Mouse (Mus musculus): ENCODE results near the gene Ptprd.
"Not testable (repeated sequence)": the region's sequence is repeated elsewhere in the genome, so short reads cannot be mapped to it uniquely, and the experiment has no call there.

Gene Ptprd

DNA sequence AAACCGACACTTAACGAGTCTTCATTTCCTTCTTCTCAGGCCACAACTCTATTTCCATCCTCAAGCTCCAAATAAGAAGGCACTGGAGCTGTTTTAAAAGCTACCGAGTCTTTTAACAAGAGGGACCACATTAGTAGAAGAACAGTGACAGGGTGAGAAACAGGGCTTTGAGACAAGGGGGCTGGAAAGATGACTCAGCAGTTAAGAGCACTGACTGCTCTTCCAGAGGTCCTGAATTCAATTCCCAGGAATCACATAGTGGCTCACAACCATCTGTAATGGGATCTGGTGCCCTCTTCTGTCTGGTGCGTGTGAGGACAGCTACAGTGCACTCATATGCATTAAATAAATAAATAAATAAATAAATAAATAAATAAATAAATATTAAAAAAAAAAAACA lies 2174.6 kb downstream of the Ptprd start:
- not testable (repeated sequence) for DNase-seq (ENCODE audit: low read depth, low spot score)

DNA sequence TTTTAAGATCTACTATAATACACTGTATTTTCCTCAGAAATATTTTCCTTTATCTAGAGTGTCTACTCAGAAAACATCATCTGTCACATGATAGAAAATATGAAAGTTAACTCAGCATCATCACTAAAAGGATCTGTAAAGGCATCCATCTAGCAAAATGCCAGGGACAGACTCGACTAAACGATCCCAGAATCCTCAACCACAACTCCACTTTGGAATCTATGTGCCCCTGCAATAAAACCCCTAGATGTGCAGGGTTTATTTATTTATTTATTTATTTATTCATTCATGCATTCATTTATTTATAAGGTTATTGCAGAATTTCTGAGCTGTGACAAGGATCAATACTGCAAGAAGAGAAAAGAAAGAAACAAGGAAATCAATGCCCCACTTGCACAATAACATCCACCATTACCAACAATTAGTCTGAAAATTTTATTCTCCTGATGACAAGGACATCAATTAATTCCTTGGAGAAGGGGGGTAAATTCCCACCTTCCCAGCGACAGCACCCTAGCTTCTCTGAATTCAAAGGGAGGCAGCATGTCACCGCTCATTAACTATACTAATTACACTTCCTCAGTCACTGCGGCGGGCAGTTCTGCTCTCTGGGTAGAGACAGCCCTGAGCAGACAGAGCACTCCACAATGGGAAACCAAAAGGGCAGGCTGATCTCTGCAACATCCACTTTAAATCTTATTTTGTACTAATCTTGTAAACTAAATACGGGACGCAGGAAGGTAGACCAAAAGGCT lies 2186.0 kb downstream of the Ptprd start:
- DNase-seq (ENCODE audit: low read depth, low spot score): no peak

DNA sequence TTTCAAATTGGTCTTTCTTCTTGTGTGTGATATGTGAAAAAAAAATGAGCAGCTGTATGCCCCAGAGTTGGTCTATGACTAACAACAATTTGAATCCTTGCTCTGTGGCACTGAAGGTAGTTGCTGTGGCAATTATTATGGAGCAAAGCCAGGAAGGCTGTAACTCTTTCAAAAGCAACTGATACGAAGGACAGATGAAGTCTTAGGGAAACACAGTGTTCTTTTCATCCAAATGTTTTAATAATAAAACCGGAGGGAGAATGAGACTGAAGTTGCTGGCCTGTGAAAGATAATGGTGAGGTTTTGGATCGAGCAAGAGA lies 2187.3 kb downstream of the Ptprd start:
- no peak for DNase-seq (ENCODE audit: low read depth, low spot score)

DNA sequence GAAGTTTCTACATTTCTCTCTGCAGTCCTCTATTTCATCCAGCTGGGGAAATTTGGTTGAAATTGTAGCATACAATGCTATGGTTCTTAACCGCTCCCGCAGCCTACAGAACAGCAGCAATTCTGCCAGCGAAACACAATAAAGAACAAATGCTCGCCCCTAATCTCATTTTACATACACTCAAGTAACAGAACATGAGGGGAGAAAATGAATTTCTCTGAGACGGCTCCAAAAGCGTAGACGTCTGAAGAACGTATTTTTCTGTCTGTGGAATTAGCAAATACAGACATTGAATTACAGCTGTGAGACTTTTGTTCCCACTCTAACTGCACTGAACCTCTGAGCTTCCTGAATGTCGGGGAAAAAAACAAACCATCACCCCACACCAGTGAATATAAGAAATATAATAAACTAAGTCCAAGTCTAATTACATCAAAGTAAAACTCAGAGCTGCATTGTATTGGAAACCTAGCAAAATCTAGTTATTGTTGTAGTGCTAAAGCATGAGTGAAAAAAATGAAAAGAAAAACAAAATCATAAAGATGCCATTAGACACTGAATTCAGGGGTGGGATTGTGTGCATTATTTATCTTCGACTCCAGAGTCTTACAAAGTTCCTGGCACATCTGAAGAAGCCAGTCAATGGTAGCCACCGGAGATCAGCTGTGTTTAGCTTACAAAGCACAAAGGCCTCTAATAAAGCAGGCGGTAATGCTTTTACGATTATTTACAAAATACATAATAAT lies 2187.8 kb downstream of the Ptprd start:
- no peak for DNase-seq (ENCODE audit: low read depth, low spot score)

- DNase-seq (ENCODE audit: low read depth, low spot score): no peak
Measured at GRCm38 (mm10) chr4:76021670-76022069, 2190.1 kb downstream of the Ptprd start.

- DNase-seq (ENCODE audit: low read depth, low spot score): no peak
Measured at GRCm38 (mm10) chr4:76015026-76015425, 2196.7 kb downstream of the Ptprd start.

DNA sequence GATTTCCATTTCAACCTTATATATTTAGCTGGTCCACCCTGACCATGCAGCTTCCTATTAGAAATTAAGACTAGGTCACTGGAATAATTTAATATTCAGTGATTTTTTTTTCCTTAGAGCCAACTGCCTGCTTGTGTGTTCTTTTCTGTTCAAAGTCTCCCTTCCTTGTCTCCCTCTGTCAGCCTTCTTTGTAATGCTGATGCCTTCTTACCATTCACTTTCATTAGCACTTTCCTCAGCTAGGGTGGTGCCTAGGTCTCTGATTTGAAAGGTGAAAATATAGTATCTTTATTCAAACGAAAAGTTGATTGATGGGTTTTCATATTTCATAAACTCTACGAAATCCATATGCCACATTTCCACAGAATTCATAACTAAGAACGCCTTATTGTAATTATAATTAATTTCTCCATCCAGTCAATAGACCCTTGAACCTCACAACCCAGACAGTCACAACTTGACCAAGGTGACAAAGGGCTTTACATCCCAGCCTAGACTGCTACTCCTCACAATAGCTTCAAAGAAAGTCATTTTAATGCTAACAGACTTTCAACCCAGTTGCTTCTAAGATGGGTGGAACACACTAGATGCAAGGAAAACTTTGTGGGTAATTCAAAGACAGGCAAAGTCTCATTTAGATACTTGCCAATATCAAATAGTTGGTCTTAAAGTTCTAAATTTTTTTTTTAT lies 2197.5 kb downstream of the Ptprd start:
- DNase-seq (ENCODE audit: low read depth, low spot score): no peak

DNA sequence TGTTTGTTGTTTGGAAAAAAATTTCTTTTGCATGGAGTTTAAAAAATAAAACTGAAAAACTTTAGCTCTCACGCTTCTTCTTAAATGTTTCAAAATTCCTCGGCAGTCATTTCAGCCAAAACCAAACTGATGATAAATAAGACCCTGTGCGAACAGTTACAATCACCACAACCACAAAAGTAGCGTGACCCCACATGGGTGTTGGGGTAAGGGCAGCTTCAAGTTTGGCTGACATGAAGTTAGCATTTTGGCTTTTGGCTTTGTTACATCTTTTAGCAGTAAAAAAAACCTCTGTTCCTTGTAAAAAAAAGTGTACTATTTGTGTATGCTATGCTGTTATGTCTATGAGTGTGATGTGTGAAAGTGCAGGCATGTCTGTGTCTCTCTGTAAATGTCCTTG lies 2203.2 kb downstream of the Ptprd start:
- DNase-seq (ENCODE audit: low read depth, low spot score): no peak

- no peak for DNase-seq (ENCODE audit: low read depth, low spot score)
Measured at GRCm38 (mm10) chr4:76007219-76007618, 2204.5 kb downstream of the Ptprd start.

DNA sequence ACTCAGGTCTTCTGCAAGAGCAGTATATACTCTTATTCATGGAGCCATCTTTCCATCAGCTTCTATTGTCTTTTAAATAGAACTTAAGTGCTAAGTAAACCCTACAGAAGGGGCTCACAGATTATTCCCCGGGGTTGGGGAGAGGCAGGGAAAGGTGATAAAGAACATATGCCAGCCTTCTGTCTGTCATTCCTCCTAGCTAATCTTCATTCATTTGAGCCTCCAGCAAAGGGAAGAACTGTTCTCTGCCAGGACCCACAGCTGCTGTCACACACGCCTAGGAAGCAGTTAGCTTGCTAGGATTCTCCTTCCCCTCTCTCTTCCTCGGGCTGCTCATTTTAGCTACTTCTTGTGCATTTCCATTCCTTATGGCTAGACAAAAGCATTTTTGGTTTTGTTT lies 2205.0 kb downstream of the Ptprd start:
- no peak for DNase-seq (ENCODE audit: low read depth, low spot score)

- no peak for DNase-seq (ENCODE audit: low read depth, low spot score)
Measured at GRCm38 (mm10) chr4:76004161-76004560, 2207.6 kb downstream of the Ptprd start.

- no peak for DNase-seq (ENCODE audit: low read depth, low spot score)
Measured at GRCm38 (mm10) chr4:76000258-76000657, 2211.5 kb downstream of the Ptprd start.

DNA sequence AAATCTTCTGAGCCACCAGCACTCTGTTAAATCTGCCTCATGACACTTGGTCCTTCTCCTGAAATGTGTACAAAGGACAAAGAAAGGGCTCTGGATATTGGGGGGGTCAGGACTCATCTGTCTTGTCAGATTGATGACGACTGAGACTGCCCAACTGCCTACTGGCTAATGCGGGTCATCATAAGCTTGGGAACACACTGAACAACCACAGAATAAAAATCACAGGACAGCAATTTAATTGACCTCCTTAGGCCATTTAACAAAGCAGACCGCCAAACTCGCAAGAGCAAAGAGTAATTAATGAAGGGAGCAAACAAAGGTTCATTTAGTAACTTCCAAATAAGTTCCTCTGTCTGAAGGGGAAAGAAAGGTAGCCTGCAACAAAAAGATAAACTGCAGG lies 2215.9 kb downstream of the Ptprd start:
- no peak for DNase-seq (ENCODE audit: low read depth, low spot score)

- DNase-seq (ENCODE audit: low read depth, low spot score): no peak
Measured at GRCm38 (mm10) chr4:75994576-75994975, 2217.2 kb downstream of the Ptprd start.

GRCm38 (mm10) chr4:75993092-75993491 lies 2218.7 kb downstream of the Ptprd start:
- DNase-seq (ENCODE audit: low read depth, low spot score): no peak

DNA sequence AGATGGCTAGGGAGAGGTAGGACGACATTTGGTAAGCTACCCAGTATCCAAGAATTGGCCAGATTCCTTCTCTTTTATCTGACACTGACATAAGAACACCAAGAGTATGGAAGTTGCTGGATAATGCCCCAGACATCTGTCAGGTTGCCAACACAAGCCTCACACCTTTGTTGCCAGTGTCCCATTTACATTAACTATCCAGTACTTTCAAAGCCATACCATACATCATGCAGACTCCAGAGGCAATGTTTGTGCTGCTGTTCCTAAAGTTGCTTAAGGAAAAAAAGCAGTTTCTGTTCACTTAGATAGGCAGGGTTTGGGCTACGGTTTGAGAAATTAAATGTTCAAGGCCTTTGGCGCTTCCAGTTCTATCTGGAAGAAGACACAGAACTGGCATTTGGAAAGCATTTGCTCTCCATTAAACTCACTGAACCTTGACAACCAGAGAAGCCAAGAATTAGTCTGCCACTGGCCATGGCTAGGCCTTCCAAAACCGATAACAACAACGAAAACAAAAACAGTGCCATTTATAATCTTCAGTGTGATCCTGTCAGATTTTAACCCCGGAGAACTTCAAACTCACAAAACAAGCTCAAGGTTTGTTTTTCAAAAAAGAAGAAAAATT lies 2220.0 kb downstream of the Ptprd start:
- DNase-seq (ENCODE audit: low read depth, low spot score): no peak

- DNase-seq (ENCODE audit: low read depth, low spot score): no peak
Measured at GRCm38 (mm10) chr4:75974728-75975127, 2237.0 kb downstream of the Ptprd start.

DNA sequence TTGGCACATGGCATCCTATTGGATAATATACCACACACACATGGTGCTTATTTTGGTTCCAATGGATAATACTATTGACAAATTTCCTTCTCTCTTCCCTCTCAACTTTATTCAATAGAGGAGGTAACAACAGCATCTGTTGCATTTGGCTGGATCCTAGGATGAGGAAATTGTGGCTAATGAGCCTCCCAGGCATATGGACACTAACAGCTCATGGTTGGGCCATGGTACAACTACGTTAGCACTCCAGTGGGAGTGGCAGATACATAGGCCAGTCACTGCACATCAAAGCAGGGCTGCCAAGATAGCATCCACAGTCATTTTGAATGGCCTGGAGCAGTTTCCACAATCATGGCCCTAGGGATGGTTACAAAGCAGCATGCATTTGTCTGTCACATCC lies 2238.4 kb downstream of the Ptprd start:
- DNase-seq (ENCODE audit: low read depth, low spot score): no peak

- DNase-seq (ENCODE audit: low read depth, low spot score): no peak
Measured at GRCm38 (mm10) chr4:75969961-75970360, 2241.8 kb downstream of the Ptprd start.

DNA sequence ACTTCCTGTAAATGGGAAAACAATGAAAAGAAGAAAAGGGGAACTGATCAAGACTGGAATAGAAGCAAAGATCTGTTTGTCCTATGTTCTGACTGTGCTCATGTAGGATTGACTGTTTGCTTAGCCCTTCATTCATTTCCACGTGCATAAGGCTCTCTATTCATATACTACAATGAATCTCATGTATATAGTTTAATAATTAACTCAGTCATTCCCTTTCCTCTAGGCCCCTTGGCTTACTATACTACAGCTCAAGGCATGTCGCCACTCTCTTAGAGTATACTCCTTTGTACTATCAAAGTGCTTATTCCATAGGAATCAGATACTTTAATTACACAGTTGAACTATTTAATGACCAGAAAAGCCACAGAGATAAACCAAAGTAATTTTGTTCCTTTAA lies 2243.1 kb downstream of the Ptprd start:
- DNase-seq (ENCODE audit: low read depth, low spot score): no peak

DNA sequence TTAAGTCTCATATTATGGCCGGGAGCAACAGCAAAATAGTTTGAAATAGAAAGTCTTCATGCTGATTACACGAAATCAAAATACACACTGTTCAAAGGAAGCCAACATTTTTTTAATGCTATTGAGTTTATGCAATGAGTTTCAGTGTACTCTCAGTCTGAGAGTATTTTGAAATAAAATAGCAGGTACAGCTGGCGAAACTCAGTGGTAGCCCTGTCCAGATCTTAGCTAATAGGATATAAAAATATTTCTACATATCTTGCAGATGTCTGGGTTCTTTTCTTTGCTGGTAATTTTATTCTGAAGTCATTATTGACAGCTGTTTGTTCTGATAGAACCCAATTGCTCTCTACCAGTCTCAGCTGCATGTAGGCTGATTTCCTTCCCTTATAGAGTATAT lies 2246.0 kb downstream of the Ptprd start:
- no peak for DNase-seq (ENCODE audit: low read depth, low spot score)

DNA sequence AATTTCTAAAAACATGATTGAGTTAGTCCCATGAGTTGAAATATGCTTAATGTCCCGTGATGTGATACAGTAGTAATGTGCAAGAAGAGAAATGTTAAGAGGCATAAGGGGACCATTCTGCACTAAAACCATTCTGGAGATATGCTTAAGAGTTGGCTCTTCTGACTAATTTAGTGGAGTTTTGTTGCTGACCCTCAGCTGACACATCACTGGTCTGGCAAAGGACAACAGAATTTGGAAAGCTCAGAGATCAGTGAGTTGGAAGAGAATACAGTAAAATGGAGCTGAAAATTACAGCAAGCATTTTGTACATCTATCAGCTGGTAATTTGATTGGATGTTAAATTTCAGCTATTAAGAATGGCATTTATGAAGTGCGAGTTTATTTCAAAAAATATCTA lies 2248.8 kb downstream of the Ptprd start:
- no peak for DNase-seq (ENCODE audit: low read depth, low spot score)
